In genomic region chr2:147433120-147433519, GRCm38 (mm10) we compare ENCODE assay signal across 9 mouse cellular contexts.
DNase-seq lines count a peak whose midpoint lies in the region; ATAC-seq and TF ChIP-seq lines count a peak whose summit lies in the region.
"Had no signal": no experiment of that assay in that cellular context is flagged by ENCODE, and none has a peak within 500 bp of the region (broad histone marks: within the 10 kb centered on the region; RNA-seq: fewer than 3 reads in every experiment).

No protein-coding gene starts in this region.

- intact Hi-C loops in left cerebral cortex, adult 2 months (cut with DNase I), result loop anchor here (1.0 to 5.0 kb wide), 2 partner anchors 223 to 304 kb away; no protein-coding TSS in a partner anchor
- intact Hi-C loops in left cerebral cortex, postnatal 36 days (cut with DNase I), result no loop called here

- TF ChIP-seq CTCF in left cerebral cortex, adult 2 months (IDR thresholded peaks at IDR 0.05), result peak; percentile 60
- TF ChIP-seq CTCF in lung, postnatal 0 days (IDR thresholded peaks at IDR 0.05), result peak; percentile 73

- no peak overlapping the region for H3K27ac ChIP-seq in left cerebral cortex, adult 2 months
- H3K27ac ChIP-seq in lung, postnatal 0 days (ENCODE audit: low read length), result no peak overlapping the region

- H3K27me3 ChIP-seq in lung, postnatal 0 days (replicated peaks; ENCODE audit: insufficient read depth, low read length), result no peaks in the 10 kb centered on the region

- no peak overlapping the region for H3K4me3 ChIP-seq in left cerebral cortex, adult 2 months
- H3K4me3 ChIP-seq in lung, postnatal 0 days (ENCODE audit: low read depth, low read length), result no peak overlapping the region
- H3K4me3 ChIP-seq: erythroblast, embryonic 14.5 days had no signal

- no peaks in the 10 kb centered on the region for H3K4me1 ChIP-seq in lung, postnatal 0 days (ENCODE audit: insufficient read depth, low read depth, low read length)

- H3K9ac ChIP-seq in lung, postnatal 0 days (replicated peaks; ENCODE audit: low read depth), result no peak overlapping the region

- peak; percentile 77 to 79 for DNase-seq in cerebellum, postnatal 10 days
- DNase-seq in cerebellum, adult 11 months, result no peak
- DNase-seq in left cerebral cortex, adult 2 months (ENCODE audit: extremely low spot score in 1 of 2, low spot score in 2 of 2), result peak in 1 of 2 experiments; percentile 8
- no peak for DNase-seq in left cerebral cortex, postnatal 36 days (ENCODE audit: low spot score in 2 of 2)
- peak; percentile 58 for DNase-seq in adrenal gland, postnatal 14 days
- DNase-seq in lung, postnatal 0 days (ENCODE audit: low spot score), result peak; percentile 31
- no peak for DNase-seq in urinary bladder, postnatal 4 days (ENCODE audit: low spot score in 2 of 2)
- DNase-seq in spleen, postnatal 14 days (ENCODE audit: low spot score in 2 of 2), result no peak

- no peak for TF ChIP-seq EP300 in lung, postnatal 0 days (IDR thresholded peaks at IDR 0.05)

- H3K9me3 ChIP-seq in lung, postnatal 0 days (ENCODE audit: low read length), result no peaks in the 10 kb centered on the region

- no peaks in the 10 kb centered on the region for H3K36me3 ChIP-seq in lung, postnatal 0 days (ENCODE audit: insufficient read depth, low read length)

- no peak for ATAC-seq in lung, postnatal 0 days

- 25% methylated on average over 5 of the region's 5 CpGs for WGBS in lung, postnatal 0 days

- H3K4me2 ChIP-seq in lung, postnatal 0 days (replicated peaks; ENCODE audit: low read depth, low read length), result no peak overlapping the region

Comparison
In these comparisons a context has a peak if more than half of its experiments do, and no peak if none do; other contexts are left out.
1. DNase-seq: peak in cerebellum, postnatal 10 days (2 of 2), adrenal gland, postnatal 14 days (single experiment) and lung, postnatal 0 days (single experiment); none in cerebellum, adult 11 months (single experiment), left cerebral cortex, postnatal 36 days (0 of 2), urinary bladder, postnatal 4 days (0 of 2) and spleen, postnatal 14 days (0 of 2).